Mouse (Mus musculus) Patski (cell line): ENCODE measurements around the gene Scfd2. TPM values are rescaled to one million over a fixed set of nuclear protein-coding genes. Genes with fewer than 3 reads are reported as not detected.

ENCODE experiments used
- ATAC-seq: fragments of 100-300 bp; one replicate; pipeline ENCODE4 v1.8.0; 2021
- CTCF ChIA-PET: fragments of 350-600 bp; sonication (Branson Sonifier 250); formaldehyde crosslinking; loops from one replicate; lab custom pipeline; 2022; ENCODE audit warnings: inconsistent platforms; lab: Charles Lee
- POLR2A ChIA-PET: fragments of 350-600 bp; sonication (Branson Sonifier 250); formaldehyde crosslinking; loops from one replicate; lab custom pipeline; 2022; ENCODE audit warnings: antibody characterized with exemption, inconsistent platforms; lab: Charles Lee
- DNase-seq: peaks from one replicate; pipeline ENCODE4 v3.0.0-alpha.2; 2011; ENCODE audit warnings: low read depth, low spot score
- H3K27me3 ChIP-seq: fragments of 371-371 bp; one replicate; pipeline ENCODE4 v1.5.1; 2021
- CTCF ChIP-seq: fragments of 100-300 bp; IDR thresholded peaks from one replicate; pipeline ENCODE4 v1.5.1; 2021
- in situ Hi-C: fragments of 300-500 bp; cut with MboI; formaldehyde crosslinking; loops from 3 replicates; pipeline ENCODE4 v1.11.1; 2018; ENCODE audit warnings: low pct_unique_long_range_greater_than_20kb, mixed read lengths
- polyA plus RNA-seq: library from polyadenylated mRNA; unstranded; gene quantifications from one replicate; pipeline ENCODE4 v1.2.3, GENCODE M21; 2021

Gene Scfd2
- polyA plus RNA-seq, 1 experiment from 2014 or later = 8.6 TPM

DNA sequence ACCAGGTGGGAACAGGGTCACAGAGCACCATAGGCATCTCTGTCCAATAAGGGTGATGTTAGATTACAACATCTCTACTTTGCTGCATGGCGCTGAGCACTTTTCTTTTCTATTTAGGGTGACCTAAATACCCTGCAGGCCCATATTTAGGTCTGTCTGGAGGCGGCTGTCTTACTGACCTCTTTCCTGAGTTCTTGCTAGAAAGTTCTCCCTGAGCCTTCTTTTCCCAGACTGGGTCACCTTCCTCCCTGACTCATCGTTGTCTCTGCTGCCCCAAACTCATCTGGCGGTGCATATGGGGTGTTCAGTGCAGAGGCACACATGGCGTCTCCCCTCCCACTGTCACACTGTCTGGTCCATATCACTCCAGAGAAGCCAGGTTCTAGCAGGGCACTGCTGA is 305.4 kb downstream of the Scfd2 start:
- ChIA-PET CTCF (interaction anchor here (0.6 to 1.1 kb wide), 4 partner anchors 17 to 29 kb away, joined by 3 to 4 read pairs (median 3); no protein-coding TSS in a partner anchor), POLR2A (no interaction called here)
- no peak for ATAC-seq

GRCm38 (mm10) chr5:74224480-74224879 is 307.1 kb downstream of the Scfd2 start:
- ChIA-PET CTCF (no interaction called here), POLR2A (no interaction called here)
- DNase-seq = no peak
- in situ Hi-C loops = no loop called here
- no peak for TF ChIP-seq CTCF
- no peak for ATAC-seq
- H3K27me3 ChIP-seq = no peaks in the 10 kb centered on the region

More for the DNA sequence above, 305.4 kb downstream of the Scfd2 start:
- DNase-seq = no peak
- no peaks in the 10 kb centered on the region for H3K27me3 ChIP-seq
- in situ Hi-C loops = no loop called here
- no peak for TF ChIP-seq CTCF

DNA sequence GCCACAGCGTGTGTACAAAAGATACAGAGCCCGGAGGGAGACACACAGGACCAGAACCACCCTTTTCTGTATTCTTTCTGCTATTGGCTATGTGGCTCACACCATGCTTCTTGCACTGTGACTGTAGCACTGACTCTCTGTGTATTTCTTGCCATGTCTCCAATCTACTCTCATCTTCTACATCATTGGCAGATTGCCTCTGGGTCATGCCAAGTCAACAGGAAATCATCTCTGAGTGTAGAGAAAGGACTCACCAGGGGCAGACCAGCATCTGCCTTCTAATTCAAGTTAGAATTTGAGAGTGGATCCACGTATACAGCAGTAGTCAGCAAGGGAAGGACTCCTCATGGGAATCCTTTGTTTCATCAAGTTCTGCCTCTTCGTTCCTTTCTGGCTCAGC is 308.9 kb downstream of the Scfd2 start:
- TF ChIP-seq CTCF = no peak
- CTCF ChIA-PET = interaction anchor here (0.9 to 1.3 kb wide), 2 partner anchors 10 to 17 kb away, joined by 3 read pairs; no protein-coding TSS in a partner anchor
- no peaks in the 10 kb centered on the region for H3K27me3 ChIP-seq
- DNase-seq (no peak), ATAC-seq (no peak)
- in situ Hi-C loops = no loop called here
- POLR2A ChIA-PET = no interaction called here

DNA sequence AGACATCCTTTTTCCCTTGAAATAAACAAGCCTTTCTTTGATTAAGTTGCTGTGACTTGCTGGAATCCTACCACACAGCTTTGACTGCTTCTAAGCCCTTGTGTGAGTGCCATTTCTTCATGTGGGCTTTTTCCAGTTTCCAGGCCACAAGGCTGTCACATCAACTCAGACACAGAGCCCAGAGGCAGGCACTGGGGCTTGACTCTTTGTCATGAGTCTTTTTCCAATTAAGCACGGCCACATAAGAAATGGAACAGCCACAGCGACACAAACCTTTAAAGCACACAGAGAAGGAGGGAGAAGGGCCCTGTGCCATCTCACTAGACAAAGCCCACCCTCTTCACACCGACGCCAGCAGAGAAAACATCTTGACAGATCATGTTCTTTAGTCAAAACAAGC is 313.0 kb downstream of the Scfd2 start:
- in situ Hi-C loops = no loop called here
- POLR2A ChIA-PET = no interaction called here
- no peak for TF ChIP-seq CTCF
- no peak for ATAC-seq
- no peaks in the 10 kb centered on the region for H3K27me3 ChIP-seq
- DNase-seq = no peak
- CTCF ChIA-PET = interaction anchor here (1.3 to 2.0 kb wide), 3 partner anchors 9 to 59 kb away, joined by 3 to 4 read pairs (median 3); no protein-coding TSS in a partner anchor

GRCm38 (mm10) chr5:74215125-74215524 is 316.4 kb downstream of the Scfd2 start:
- no peak for TF ChIP-seq CTCF
- peak; percentile 45 for ATAC-seq
- CTCF ChIA-PET = no interaction called here
- POLR2A ChIA-PET = no interaction called here
- no peaks in the 10 kb centered on the region for H3K27me3 ChIP-seq
- peak; percentile 33 for DNase-seq
- in situ Hi-C loops = no loop called here

DNA sequence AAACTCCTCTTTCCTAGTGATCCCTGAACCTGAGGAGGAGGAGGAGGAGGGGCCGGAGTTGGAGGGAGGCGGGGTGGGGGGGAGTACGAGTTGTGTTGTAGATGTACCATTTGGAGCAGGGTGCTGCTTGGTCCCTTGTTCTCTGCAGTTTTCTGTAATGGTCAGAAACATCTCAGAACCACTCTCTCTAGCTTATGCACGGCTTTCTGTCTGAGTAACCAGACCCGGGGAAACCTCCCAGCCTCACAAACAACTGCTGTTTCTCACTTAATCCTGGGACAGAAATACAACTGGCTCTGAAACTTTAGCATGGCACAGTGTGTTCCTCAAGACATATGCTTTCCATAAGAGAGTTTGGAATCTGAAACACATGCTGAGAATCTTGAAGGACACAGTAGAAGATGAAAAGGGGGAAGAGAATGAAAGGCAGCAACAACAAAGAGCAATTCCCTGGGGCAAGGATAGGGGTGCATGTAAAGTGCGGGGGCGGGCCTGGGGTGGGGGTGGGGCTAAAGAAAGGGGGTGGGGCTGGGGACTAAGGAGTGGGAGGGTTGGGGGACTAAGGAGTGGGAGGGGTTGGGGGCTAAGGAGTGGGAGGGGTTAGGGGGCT is 317.0 kb downstream of the Scfd2 start:
- POLR2A ChIA-PET = no interaction called here
- H3K27me3 ChIP-seq = no peaks in the 10 kb centered on the region
- ATAC-seq = peak; percentile 18
- DNase-seq = no peak
- CTCF ChIA-PET = no interaction called here
- TF ChIP-seq CTCF = no peak
- in situ Hi-C loops = no loop called here

DNA sequence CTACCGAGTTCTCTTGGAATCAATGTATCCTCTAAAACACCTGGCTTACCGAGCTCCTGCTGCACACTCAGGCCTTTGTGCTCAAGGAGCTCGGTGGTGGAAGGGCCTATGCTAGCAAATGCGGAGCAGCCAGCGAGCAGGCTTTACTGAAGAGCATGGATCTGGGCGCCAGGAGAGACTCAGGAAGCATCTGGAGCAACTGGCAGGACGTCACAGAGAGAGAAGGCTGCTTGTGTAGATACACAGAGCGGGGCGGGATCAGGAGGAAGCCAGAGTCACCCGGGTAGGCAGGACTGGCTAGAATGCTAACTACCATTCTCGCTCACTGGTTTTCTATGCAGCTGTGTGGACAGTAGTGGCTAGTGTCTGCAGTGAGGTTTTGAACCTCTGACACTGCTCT is 320.2 kb downstream of the Scfd2 start:
- ATAC-seq (no peak), DNase-seq (no peak)
- in situ Hi-C loops = no loop called here
- CTCF ChIA-PET = interaction anchor here (1.0 to 1.2 kb wide), 2 partner anchors 10 to 58 kb away, joined by 3 read pairs; no protein-coding TSS in a partner anchor
- no peak for TF ChIP-seq CTCF
- POLR2A ChIA-PET = interaction anchor here (0.5 kb wide), 1 partner anchor 74 kb away, joined by 3 read pairs; no protein-coding TSS in a partner anchor
- H3K27me3 ChIP-seq = no peaks in the 10 kb centered on the region

DNA sequence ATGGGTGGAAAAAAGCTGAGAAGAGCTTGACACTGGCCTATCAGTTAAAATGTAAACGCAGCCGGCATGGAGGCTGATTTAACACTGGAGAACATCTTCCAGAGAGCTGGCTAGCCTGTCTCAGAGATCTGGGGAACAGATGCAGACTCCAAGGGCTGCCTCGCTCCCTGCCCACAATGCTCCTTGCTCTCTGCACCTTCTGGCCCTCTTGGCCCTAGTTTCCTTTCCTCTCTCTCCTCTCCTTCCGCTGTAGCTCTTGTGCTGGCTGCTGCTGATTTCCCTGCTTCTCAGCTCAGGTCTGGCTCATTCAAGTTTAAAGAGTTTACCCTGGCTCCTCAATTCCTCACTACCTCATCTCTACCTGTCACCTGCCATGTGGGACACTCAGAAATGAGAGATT is 321.9 kb downstream of the Scfd2 start:
- H3K27me3 ChIP-seq = no peaks in the 10 kb centered on the region
- CTCF ChIA-PET = interaction anchor here (1.2 to 1.4 kb wide), 2 partner anchors 10 to 86 kb away, joined by 3 to 4 read pairs; no protein-coding TSS in a partner anchor
- ATAC-seq = no peak
- POLR2A ChIA-PET = no interaction called here
- no peak for DNase-seq
- TF ChIP-seq CTCF = no peak
- in situ Hi-C loops = no loop called here

GRCm38 (mm10) chr5:74208438-74208837 is 323.1 kb downstream of the Scfd2 start:
- ATAC-seq (no peak), DNase-seq (no peak)
- in situ Hi-C loops = no loop called here
- H3K27me3 ChIP-seq = no peaks in the 10 kb centered on the region
- TF ChIP-seq CTCF = no peak
- ChIA-PET CTCF (no interaction called here), POLR2A (interaction anchor here (0.6 kb wide), 1 partner anchor 9 kb away, joined by 7 read pairs; no protein-coding TSS in a partner anchor)

- CTCF ChIA-PET = no interaction called here
- POLR2A ChIA-PET = no interaction called here
- ATAC-seq = no peak
- no peak for DNase-seq
- no peaks in the 10 kb centered on the region for H3K27me3 ChIP-seq
- in situ Hi-C loops = no loop called here
- TF ChIP-seq CTCF = no peak
These were observed 324.4 kb downstream of the Scfd2 start for GRCm38 (mm10) chr5:74207209-74207608.

- no peak for TF ChIP-seq CTCF
- in situ Hi-C loops = no loop called here
- H3K27me3 ChIP-seq = no peaks in the 10 kb centered on the region
- no peak for DNase-seq
- CTCF ChIA-PET = no interaction called here
- no peak for ATAC-seq
- POLR2A ChIA-PET = interaction anchor here (0.6 kb wide), 1 partner anchor 963 kb away, joined by 3 read pairs; no protein-coding TSS in a partner anchor
These were observed 324.9 kb downstream of the Scfd2 start for GRCm38 (mm10) chr5:74206649-74207048.
